Mouse (Mus musculus): Measurements from ENCODE around the gene Ppp1r37. TPM values are rescaled to one million over a fixed set of nuclear protein-coding genes. Genes with fewer than 3 reads are reported as not detected.
A peak's percentile ranks its signal among the peaks of the same experiment; 100 is the strongest.

The Ppp1r37 gene
- total RNA-seq, 4 experiments from 2014 or later = 68.3 to 88.3 (median 81.8) TPM

DNA sequence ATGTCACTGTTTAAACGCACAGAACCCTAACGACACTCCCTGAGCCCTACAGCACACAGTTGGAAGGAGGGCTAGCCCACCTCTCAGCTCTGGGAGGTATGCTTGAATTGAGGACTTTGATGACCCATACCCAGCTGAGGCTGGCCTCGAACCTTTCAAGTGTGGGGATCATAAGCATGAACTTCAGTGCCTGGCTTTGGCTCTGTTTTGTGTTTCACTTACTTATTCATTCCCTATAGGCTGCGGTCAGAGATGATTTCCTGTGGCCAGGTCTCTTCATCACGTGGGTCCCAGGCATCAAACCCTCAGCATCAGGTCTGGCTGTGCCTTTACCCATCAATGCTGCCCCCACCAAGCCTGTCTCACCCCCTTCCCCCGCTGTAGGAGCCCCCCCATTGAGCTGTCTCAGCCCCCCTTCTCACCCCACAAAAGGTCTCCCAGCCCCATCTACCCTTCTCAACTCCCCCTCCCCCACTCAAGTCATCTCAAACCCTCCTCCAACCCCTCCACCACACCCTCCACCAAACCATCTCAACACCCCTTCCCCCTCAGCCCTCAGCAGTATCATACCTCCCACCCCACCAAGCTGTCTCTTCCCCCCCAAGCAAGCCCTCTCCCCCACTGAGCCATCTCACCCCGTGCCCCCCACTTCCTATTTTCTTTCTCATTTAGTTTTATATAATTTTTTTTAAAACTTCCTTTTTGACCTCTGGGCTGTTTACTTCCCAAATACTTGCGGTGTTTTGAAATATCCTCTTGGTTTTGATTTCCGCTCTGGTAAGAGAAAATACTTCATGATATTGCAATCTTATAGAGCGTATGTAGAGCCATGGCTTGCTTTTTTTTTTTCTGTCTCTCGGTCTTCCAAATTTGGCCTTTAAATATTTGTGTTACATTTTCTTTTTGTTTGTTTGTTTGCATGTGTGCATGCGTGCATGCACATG, 62.2 kb downstream of the Ppp1r37 start:
- no peak for DNase-seq

DNA sequence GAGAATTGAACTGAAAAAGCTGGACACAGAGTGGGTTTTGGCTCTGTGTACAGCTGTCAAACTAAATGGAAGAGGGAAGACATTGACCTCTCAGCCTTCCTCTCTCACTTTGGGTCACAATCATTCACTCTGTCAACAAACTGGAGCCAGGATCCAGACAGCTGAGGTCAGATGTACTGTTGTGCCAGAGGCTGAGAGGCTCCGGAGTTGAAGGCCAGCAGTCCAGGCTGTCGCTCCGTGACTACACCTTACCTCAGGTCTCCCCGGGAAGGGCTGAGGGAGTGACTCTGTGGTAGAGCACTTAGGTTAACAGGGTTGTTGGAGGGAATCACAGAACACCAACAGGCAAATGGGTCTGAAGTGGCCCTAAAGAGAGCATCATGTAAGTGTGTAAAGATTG, 64.5 kb downstream of the Ppp1r37 start:
- peak; percentile 76 for DNase-seq

DNA sequence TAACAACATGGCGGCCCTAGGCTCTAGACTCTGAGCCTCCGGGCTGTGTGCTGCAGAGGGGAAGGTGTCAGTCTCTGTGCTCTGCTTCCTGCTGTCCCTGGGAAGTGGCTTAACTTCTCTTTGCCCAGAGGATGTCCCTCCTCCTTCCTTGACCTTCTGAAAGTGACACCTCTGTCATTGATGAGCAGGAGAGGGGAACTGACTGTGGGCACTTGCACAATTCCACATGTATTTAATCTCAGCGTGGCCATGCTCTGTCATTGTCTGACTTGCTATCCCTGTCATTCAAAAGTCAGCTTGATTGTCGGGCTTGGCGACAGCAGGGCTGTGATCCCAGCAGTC, 66.7 kb downstream of the Ppp1r37 start:
- DNase-seq = no peak

DNA sequence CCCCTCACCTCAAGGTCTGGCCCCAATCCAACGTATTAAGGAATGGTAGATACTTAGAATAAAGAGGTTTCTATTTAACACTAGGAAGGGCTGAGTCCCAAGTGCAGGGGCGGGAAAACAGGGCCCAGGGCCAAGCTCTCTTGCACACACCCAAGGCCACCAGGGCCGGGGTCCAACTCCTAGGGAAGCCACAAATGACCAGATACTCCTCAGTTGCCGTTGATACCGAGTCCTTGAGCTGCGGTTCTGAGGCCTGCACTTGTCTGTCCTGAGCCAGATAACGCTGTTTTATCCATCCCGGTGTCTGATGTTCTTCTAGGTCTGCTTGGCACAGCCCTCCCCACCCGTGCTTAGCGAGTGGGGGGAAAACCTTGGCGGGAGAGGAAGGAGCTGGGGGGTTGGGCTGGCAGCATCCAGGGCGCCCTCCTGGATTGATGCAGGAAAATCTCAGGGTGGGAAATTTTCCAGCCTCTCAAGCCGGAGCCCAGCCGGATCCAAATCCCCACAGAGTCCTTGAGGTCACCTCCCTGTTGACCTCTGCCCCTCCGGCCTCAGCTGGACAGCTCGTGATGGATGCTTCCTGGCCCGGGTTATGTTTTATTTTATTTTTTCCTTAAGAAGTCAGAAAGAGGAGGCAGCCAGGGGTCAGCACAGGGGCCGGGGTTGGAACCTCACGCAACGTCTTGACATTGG, 67.2 kb downstream of the Ppp1r37 start:
- peak; percentile 85 for DNase-seq

DNA sequence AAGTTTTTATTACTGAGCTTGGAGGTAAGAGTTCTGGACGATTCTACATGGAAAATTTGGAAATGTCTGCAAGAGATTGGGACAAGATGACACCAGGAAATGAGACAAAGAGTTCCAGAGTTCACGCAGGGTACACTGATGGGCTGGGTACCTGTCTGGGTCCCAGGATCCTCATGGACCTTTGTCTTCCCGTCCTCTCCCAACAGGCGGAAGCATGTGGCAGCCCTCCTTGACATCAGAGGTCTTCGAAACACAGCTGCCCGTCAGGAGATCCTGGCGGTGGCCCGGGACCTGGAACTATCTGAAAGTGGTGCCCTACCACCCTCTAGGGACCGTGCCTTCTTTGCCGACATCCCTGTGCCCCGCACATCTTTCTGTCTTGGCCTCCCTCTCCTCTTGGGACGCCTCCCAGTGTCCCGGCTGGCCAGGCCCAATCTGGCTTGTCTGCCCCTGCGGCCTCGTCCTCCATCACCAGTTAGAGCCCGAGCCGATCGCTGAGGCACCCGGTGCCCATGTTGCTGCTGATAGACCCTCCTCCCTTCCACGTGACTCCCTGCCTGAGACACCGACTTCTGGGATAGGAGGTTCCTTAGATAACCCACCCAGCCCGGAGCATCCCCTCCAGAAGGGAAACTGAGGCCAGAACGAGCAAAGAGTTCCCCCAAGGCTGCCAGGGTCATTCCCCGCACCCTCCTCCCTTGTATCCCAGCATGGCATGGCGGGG, 68.0 kb downstream of the Ppp1r37 start:
- no peak for DNase-seq

DNA sequence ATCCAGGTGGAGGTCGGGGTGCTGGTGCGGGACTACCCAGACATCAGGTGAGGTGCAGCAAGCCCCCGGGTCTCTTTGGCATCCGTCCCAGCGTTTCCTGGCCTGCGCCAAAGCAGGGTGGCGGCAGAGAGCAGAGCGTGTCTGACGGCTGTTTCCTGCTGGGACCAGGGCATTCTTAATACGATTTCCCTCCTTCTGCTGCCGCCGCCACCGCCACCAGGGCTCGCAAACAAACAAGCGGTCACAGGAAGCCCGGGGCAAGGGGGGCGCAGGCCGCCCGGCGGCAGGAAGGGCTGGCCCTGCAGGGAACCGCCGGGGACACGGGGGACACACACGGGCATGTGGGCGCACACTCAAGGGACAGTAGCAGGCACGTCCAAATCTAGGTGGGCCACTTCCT, 71.1 kb downstream of the Ppp1r37 start:
- DNase-seq = peak; percentile 64

DNA sequence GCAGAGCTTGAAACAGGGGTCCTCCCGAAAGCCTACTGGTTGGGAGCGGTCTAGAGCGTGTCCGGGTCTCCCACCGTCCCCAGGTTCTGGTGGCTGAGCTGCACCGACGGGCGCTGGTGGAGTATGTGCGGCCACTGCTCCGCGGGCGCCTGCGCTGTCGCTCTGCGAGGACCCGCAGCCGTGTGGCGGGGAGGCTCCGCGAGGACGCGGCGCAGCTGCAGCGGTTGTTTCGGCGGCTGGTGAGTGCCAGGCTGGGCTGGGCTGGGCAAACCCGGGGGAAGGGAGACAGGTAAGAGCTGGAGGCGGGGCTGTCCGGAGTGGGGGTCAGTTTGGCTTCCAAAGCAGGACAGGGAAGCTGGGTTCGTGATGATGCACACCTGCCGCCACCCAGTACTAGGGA, 73.4 kb downstream of the Ppp1r37 start:
- DNase-seq = no peak

DNA sequence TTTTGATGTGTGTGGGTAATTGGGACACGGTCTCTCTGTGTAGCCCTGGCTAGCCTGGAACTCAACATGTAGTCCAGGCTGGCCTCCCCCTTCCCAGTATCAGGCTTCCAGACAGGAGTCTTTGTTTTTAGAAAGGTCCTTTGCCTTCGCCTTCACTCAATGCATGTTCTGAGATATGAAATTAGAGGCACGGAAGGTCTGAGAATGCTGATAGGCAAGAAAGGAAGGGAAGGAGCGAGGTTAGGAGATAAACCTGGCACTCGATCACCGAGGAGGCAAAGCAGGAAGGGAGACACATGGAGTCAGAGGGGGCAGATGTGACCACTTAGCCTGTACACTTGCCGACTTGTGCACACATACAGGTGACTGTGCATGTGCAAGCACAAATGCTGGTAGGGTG, 76.3 kb downstream of the Ppp1r37 start:
- no peak for DNase-seq

DNA sequence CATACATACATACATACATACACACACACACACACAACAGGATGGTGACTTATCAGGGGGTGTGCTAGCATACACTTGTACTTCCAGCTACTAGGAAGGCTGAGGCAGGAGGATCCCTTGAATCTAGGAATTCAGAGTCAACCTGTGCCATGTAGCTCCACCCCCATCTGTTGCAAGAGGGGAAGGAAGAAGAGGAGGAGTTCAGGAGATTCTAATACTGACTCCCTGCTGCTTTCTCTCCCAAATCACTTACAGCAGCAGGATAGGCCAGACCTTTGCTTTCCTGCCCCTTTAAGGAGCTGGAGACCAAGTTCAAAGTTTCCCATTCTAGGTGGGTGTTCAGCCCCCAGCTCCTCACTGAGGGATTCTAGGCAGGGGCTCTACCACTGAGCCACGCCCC, 77.4 kb downstream of the Ppp1r37 start:
- no peak for DNase-seq

DNA sequence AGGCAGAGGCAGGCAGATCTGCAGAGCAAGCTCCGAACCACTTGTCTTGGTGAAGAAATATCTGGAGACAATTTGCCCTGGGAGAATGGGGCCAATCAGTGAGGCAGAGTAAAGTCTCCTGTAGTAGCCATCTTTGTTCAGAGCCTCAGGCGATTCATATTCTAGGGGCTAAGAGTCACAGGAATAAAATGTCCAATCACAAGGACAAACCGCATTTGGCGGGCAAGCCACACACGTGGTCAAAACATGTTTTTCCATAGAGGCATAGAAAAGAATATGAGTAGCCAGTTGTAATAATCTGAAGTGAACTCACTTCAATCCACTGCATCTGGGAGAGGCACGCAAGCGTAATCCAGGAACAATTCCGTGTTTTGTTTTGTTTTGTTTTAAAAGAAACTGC, 79.6 kb downstream of the Ppp1r37 start:
- DNase-seq = no peak

Other genes starting within 250 kb of the Ppp1r37 start
- 10 to 100 TPM; 32.4 to 56.3 (median 41.6) TPM for gene Ercc1, start 218.3 kb downstream of the Ppp1r37 start, total RNA-seq (2022)
- 10 to 100 TPM; 12.9 to 15.2 (median 13.5) TPM for gene Cd3eap, start 203.6 kb downstream of the Ppp1r37 start, total RNA-seq (2022)
- gene Ppp1r13l, start 203.3 kb downstream of the Ppp1r37 start, total RNA-seq (2022) = 10 to 100 TPM in 1 of 4 experiments, 1 to 10 TPM in 3; 6.4 to 12.5 (median 8.4) TPM
- gene Ercc2, start 181.1 kb downstream of the Ppp1r37 start, total RNA-seq (2022) = 10 to 100 TPM; 31.0 to 44.8 (median 39.2) TPM
- 10 to 100 TPM in 1 of 4 experiments, 1 to 10 TPM in 2, under 1 TPM in 1; 0.61 to 13.6 (median 5.5) TPM for gene Klc3, start 159.0 kb downstream of the Ppp1r37 start, total RNA-seq (2022)
- not detected for gene Ckm, start 158.3 kb downstream of the Ppp1r37 start, total RNA-seq (2022)
- gene Mark4, start 104.3 kb downstream of the Ppp1r37 start, total RNA-seq (2022) = 10 to 100 TPM; 44.4 to 53.9 (median 47.6) TPM
- 10 to 100 TPM; 31.9 to 69.2 (median 51.8) TPM for gene Exoc3l2, start 99.7 kb downstream of the Ppp1r37 start, total RNA-seq (2022)
- 10 to 100 TPM; 12.7 to 15.4 (median 13.6) TPM for gene Bloc1s3, start 54.7 kb downstream of the Ppp1r37 start, total RNA-seq (2022)
- gene Trappc6a, start 54.7 kb downstream of the Ppp1r37 start, total RNA-seq (2022) = 100 to 1,000 TPM in 1 of 4 experiments, 10 to 100 TPM in 3; 77.7 to 107 (median 90.3) TPM
- gene Nkpd1, start 45.2 kb downstream of the Ppp1r37 start, total RNA-seq (2022) = under 1 TPM in 2 of 4 experiments, not detected in 2; 0.13 to 0.31 TPM
- under 1 TPM; 0.52 to 0.68 (median 0.57) TPM for gene Zfp296, start 14.2 kb upstream of the Ppp1r37 start, total RNA-seq (2022)
- 10 to 100 TPM; 76.9 to 94.1 (median 85.1) TPM for gene Gemin7, start 14.5 kb upstream of the Ppp1r37 start, total RNA-seq (2022)
- gene Clasrp, start 41.4 kb upstream of the Ppp1r37 start, total RNA-seq (2022) = 10 to 100 TPM; 29.5 to 92.6 (median 50.4) TPM
- gene Relb, start 66.4 kb upstream of the Ppp1r37 start, total RNA-seq (2022) = 10 to 100 TPM; 31.6 to 50.7 (median 42.6) TPM
- gene Clptm1, start 102.0 kb upstream of the Ppp1r37 start, total RNA-seq (2022) = 100 to 1,000 TPM; 164 to 180 (median 179) TPM
- 1 to 10 TPM in 3 of 4 experiments, not detected in 1; 1.0 to 2.6 (median 1.4) TPM for gene Apoc2, start 114.9 kb upstream of the Ppp1r37 start, total RNA-seq (2022)
- gene Gm44805, start 118.3 kb upstream of the Ppp1r37 start, total RNA-seq (2022) = 1 to 10 TPM in 2 of 4 experiments, under 1 TPM in 1, not detected in 1; 0.54 to 3.0 (median 1.9) TPM
- gene Apoc4, start 118.4 kb upstream of the Ppp1r37 start, total RNA-seq (2022) = 100 to 1,000 TPM in 2 of 4 experiments, 10 to 100 TPM in 2; 48.6 to 249 (median 89.6) TPM
- gene Apoc1, start 129.6 kb upstream of the Ppp1r37 start, total RNA-seq (2022) = 100 to 1,000 TPM in 2 of 4 experiments, 10 to 100 TPM in 2; 11.6 to 554 (median 210) TPM
- 1,000 to 10,000 TPM in 3 of 4 experiments, 100 to 1,000 TPM in 1; 996 to 1,300 (median 1,120) TPM for gene Apoe, start 136.1 kb upstream of the Ppp1r37 start, total RNA-seq (2022)
- 100 to 1,000 TPM; 119 to 134 (median 125) TPM for gene Tomm40, start 152.4 kb upstream of the Ppp1r37 start, total RNA-seq (2022)
- 100 to 1,000 TPM in 1 of 4 experiments, 10 to 100 TPM in 3; 72.1 to 116 (median 88.9) TPM for gene Nectin2, start 187.4 kb upstream of the Ppp1r37 start, total RNA-seq (2022)
- 10 to 100 TPM; 50.3 to 63.5 (median 55.3) TPM for gene Bcam, start 207.9 kb upstream of the Ppp1r37 start, total RNA-seq (2022)
- under 1 TPM in 1 of 4 experiments, not detected in 3; 0.43 TPM for gene Cblc, start 233.7 kb upstream of the Ppp1r37 start, total RNA-seq (2022)

Measured in adrenal gland, adult 8-10 months (tissue).